Mouse (Mus musculus) heart, postnatal 0 days (tissue): Measurements from ENCODE around the gene Lhfp. TPM values are rescaled to one million over a fixed set of nuclear protein-coding genes. Genes with fewer than 3 reads are reported as not detected.

Experiments used
- ATAC-seq: fragments of 200-750 bp; cut with Nextera tagmentation; 2 replicates; pipeline ENCODE4 v1.8.0; 2017; ENCODE audit warnings: low read depth, moderate number of reproducible peaks, moderate library complexity; ENCODE audit not compliant: insufficient read depth
- DNase-seq: peaks from one replicate; pipeline ENCODE4 v3.0.0-alpha.2; 2016; ENCODE audit warnings: low spot score
- H3K27ac ChIP-seq: fragments of 300-500 bp; sonication (generic); 2 replicates; pipeline ENCODE4 v1.5.1; 2014; ENCODE audit warnings: low read depth, mild to moderate bottlenecking
- H3K27me3 ChIP-seq: fragments of 300-500 bp; sonication (generic); 2 replicates; pipeline ENCODE4 v1.6.1; 2014; ENCODE audit warnings: low read length, mixed read lengths; ENCODE audit not compliant: control insufficient read depth, insufficient read depth
- H3K36me3 ChIP-seq: fragments of 300-500 bp; sonication (generic); replicated peaks from 2 replicates; pipeline ENCODE4 v1.6.1; 2014; ENCODE audit warnings: low read length, mixed read lengths; ENCODE audit not compliant: control insufficient read depth, insufficient read depth
- H3K4me1 ChIP-seq: fragments of 300-500 bp; sonication (generic); 2 replicates; pipeline ENCODE4 v1.6.1; 2014; ENCODE audit warnings: antibody characterized with exemption; ENCODE audit not compliant: control insufficient read depth, insufficient read depth
- H3K4me2 ChIP-seq: fragments of 300-500 bp; sonication (generic); 2 replicates; pipeline ENCODE4 v1.6.1; 2014; ENCODE audit warnings: low read depth, mild to moderate bottlenecking, low read length, moderate library complexity
- H3K4me3 ChIP-seq: fragments of 300-500 bp; sonication (generic); 2 replicates; pipeline ENCODE4 v1.5.1; 2014; ENCODE audit warnings: low read depth, low read length
- H3K9ac ChIP-seq: fragments of 300-500 bp; sonication (generic); replicated peaks from 2 replicates; pipeline ENCODE4 v1.6.1; 2014; ENCODE audit warnings: low read depth, low read length, mixed read lengths
- H3K9me3 ChIP-seq: fragments of 300-500 bp; sonication (generic); replicated peaks from 2 replicates; pipeline ENCODE4 v1.6.1; 2016; ENCODE audit warnings: low read length; ENCODE audit not compliant: control insufficient read depth
- CTCF ChIP-seq: IDR thresholded peaks from 2 replicates; pipeline ENCODE4 v1.5.1; 2016; ENCODE audit warnings: antibody characterized with exemption, control low read depth, low read depth
- EP300 ChIP-seq: IDR thresholded peaks from 2 replicates; pipeline ENCODE4 v1.6.1; 2016; ENCODE audit warnings: antibody characterized with exemption, low read depth
- WGBS: fragments of 180-500 bp; shearing (Covaris S2); extraction: QIAGEN DNeasy Blood & Tissue Kit; methylation state at CpG from one replicate; pipeline ENCODE4 v1.1.7; 2014; 5-methylcytosine and 5-hydroxymethylcytosine counted together
- polyA plus RNA-seq: library from polyadenylated mRNA; unstranded; fragments of >200 nt; fragmentation: Nextera tagmentation; extraction: Ambion mirVana; gene quantifications from 2 replicates; pipeline ENCODE4 v1.2.1, GENCODE M21; 2015
- total RNA-seq: library from RNA; depleted of rRNA; stranded (reverse); fragments of >200 nt; gene quantifications from 2 replicates; pipeline ENCODE4 v1.2.3, GENCODE M21; 2014; ENCODE audit warnings: low replicate concordance; rRNA removed

Lhfp gene
- total and polyA plus RNA-seq, 2 experiments from 2014 or later, result 78.0 to 87.2 TPM

DNA sequence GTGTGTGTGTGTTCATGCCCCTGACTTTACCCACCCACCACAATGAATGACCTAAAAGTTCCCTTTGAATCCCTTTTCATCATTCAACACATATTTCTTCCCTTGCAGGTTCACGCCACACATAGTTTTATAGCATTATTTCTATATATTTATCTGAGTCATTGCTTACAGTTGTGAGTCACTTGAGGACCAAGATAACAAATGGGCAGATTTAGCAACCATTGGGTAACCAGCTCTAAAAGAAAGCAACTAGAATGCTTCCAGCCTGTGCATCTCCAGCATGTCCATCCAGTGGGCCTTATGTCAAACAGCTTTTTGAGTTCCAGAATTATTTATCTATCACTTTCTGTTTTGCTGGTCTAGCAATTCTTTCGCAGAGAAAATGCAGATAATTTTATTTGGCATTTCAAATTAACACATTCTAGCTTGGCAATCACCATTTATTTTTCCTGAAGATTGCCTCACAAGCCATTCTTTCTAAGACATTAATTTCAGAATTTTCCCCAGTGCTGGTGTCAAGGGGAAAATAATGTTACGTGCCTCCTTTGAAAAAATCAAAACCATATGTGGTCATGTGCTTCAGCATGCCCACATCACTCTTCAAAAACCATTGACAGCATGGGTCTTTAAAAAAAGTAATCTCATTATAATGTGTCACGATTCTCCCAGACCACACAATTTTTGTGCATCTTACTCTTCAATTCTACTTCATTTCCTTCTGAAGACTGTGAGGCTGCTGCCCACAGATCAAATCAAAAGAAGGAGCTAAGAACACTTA, 263.0 kb downstream of the Lhfp start:
- DNase-seq (no peak), ATAC-seq (no peak)
- no peak overlapping the region for H3K9ac ChIP-seq
- no peaks in the 10 kb centered on the region; the same call in 1 of the 2 replicates for H3K9me3 ChIP-seq
- no peak overlapping the region for H3K4me3 ChIP-seq
- H3K4me2 ChIP-seq, result no peak overlapping the region
- no peaks in the 10 kb centered on the region for H3K36me3 ChIP-seq
- TF ChIP-seq EP300, result no peak
- TF ChIP-seq CTCF, result no peak
- no peaks in the 10 kb centered on the region for H3K27me3 ChIP-seq
- H3K4me1 ChIP-seq, result no peaks in the 10 kb centered on the region
- no peak overlapping the region for H3K27ac ChIP-seq
- 77% methylated on average over 4 of the region's 4 CpGs for WGBS

DNA sequence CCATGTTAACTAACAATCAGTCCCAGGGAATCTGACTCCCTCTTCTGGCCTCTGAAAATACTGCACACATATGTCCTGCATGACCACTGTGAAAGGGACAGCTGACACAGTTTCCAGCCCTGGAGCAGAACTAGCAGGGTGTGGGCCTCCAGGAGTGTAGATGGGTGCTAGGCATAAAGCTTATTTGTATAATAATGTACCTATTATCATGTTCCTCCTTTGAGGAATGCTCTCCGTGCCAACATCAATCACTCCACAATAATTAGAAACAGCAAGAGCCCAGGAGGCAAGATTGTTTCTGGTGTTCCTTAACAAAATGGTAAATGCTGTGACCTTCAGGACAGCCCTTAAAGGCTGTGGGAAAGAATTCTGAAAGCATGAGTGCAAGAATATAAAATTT, 264.5 kb downstream of the Lhfp start:
- DNase-seq (no peak), ATAC-seq (no peak)
- Histone ChIP-seq H3K4me3 (no peak overlapping the region), H3K36me3 (no peaks in the 10 kb centered on the region), H3K27ac (no peak overlapping the region), H3K4me1 (no peaks in the 10 kb centered on the region), H3K9ac (no peak overlapping the region), H3K27me3 (no peaks in the 10 kb centered on the region), H3K9me3 (no peaks in the 10 kb centered on the region; the same call in 1 of the 2 replicates), H3K4me2 (no peak overlapping the region)
- 97% methylated on average over 1 of the region's 1 CpGs for WGBS
- no peak for TF ChIP-seq CTCF
- no peak for TF ChIP-seq EP300

DNA sequence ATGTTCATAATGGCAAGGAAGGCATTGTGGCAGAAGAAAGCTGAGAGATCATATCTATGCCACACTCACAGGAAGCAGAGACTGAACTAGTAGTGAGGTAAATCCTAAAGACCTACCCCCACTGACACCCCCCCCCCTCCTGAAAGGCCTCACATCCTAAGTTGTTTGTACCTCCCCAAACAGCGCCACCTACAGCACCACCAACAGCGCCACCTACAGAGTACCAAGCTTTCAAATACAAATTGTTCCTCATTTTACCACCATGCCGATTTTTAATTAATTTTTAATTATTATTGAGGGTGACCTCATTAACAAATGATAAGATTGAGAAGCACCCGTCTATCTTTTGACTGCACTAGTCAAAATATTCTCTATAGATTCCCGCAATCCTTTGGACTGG, 267.3 kb downstream of the Lhfp start:
- Histone ChIP-seq H3K4me1 (no peaks in the 10 kb centered on the region), H3K9me3 (no peaks in the 10 kb centered on the region; the same call in 1 of the 2 replicates), H3K27ac (no peak overlapping the region), H3K4me2 (no peak overlapping the region), H3K36me3 (no peaks in the 10 kb centered on the region), H3K27me3 (no peaks in the 10 kb centered on the region), H3K9ac (no peak overlapping the region), H3K4me3 (no peak overlapping the region)
- ATAC-seq (no peak), DNase-seq (no peak)
- TF ChIP-seq CTCF (0 out of 2 replicates have a peak, but pooled peaks have one; percentile 8), EP300 (no peak)
- 56% methylated on average over 5 of the region's 5 CpGs for WGBS

DNA sequence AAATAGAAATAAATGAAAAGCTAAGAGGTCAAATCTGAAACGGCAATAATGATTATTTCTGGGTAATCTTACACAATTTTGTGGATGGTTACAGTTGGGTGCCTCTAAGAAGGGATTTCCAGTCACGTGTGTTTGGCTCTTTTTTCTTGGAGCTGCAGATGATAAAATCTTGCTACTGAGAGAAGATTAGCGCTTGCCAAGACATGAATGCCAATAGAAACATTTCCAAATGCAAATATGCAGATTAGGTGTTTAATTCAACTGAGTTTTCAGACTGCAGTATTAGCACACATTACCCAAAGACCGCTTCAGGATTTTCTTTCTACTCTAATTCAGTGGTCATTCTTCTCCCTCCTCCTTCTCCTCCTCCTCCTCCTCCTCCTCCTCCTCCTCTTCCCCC, 268.8 kb downstream of the Lhfp start:
- ATAC-seq (no peak), DNase-seq (no peak)
- H3K4me1 ChIP-seq, result no peaks in the 10 kb centered on the region
- no peak overlapping the region for H3K4me3 ChIP-seq
- TF ChIP-seq EP300 (no peak), CTCF (no peak)
- no peak overlapping the region for H3K9ac ChIP-seq
- H3K4me2 ChIP-seq, result no peak overlapping the region
- H3K36me3 ChIP-seq, result no peaks in the 10 kb centered on the region
- H3K27me3 ChIP-seq, result no peaks in the 10 kb centered on the region
- WGBS, result 65% methylated on average over 4 of the region's 4 CpGs
- H3K9me3 ChIP-seq, result no peaks in the 10 kb centered on the region; the same call in 1 of the 2 replicates
- no peak overlapping the region for H3K27ac ChIP-seq

DNA sequence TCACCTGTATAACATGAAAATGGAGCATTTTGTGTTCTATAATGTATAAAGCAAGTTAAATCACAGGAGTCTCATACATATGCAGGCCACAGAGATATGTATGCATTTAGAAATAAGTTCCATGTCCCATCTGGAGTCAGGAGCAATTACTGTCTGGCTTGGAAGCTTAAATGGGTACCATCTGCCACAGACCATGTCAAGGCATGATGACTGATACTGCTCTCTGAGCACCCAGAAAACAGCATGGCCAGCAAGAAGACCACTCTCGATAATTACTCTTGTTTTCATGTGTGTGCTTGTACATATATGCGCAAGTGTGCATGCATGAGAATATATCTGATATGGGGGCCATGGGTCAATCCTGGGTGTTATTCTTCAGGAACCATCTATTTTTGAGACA, 269.3 kb downstream of the Lhfp start:
- H3K36me3 ChIP-seq, result no peaks in the 10 kb centered on the region
- TF ChIP-seq CTCF (no peak), EP300 (no peak)
- DNase-seq, result no peak
- WGBS, result 86% methylated on average over 2 of the region's 2 CpGs
- H3K9me3 ChIP-seq, result no peaks in the 10 kb centered on the region; the same call in 1 of the 2 replicates
- no peak overlapping the region for H3K4me3 ChIP-seq
- no peak overlapping the region for H3K4me2 ChIP-seq
- H3K27ac ChIP-seq, result no peak overlapping the region
- no peak for ATAC-seq
- no peaks in the 10 kb centered on the region for H3K4me1 ChIP-seq
- H3K27me3 ChIP-seq, result no peaks in the 10 kb centered on the region
- no peak overlapping the region for H3K9ac ChIP-seq

Other genes with a start within 250 kb of the Lhfp start
- gene Cog6, start 24.3 kb upstream of the Lhfp start, total RNA-seq, result 51.8 and 64.5 TPM in 2 replicates
- 54.4 and 54.7 TPM in 2 replicates for gene Cog6, start 24.3 kb upstream of the Lhfp start, polyA plus RNA-seq